Comparison of ENCODE assay signal across 8 mouse cellular contexts in genomic region chr16:38197299-38197698, GRCm38 (mm10).
DNase-seq lines count a peak whose midpoint lies in the region; ATAC-seq and TF ChIP-seq lines count a peak whose summit lies in the region.
"Had no signal": no experiment of that assay in that cellular context is flagged by ENCODE, and none has a peak within 500 bp of the region (broad histone marks: within the 10 kb centered on the region; RNA-seq: fewer than 3 reads in every experiment).

No protein-coding gene starts in this region.

- peaks cover 15% of the 10 kb centered on the region for H3K36me3 ChIP-seq in ES-E14 (ENCODE audit: control insufficient read depth, insufficient read depth, low read length, poor library complexity, severe bottlenecking)
- peaks cover 19% of the 10 kb centered on the region for H3K36me3 ChIP-seq in lung, embryonic 16.5 days (ENCODE audit: control insufficient read depth, insufficient read depth, low read length)

- H3K4me1 ChIP-seq in ES-E14 (ENCODE audit: control insufficient read depth in 2 of 2, insufficient read depth in 2 of 2, low read length in 2 of 2, poor library complexity in 1 of 2) = no peaks in the 10 kb centered on the region
- no peaks in the 10 kb centered on the region for H3K4me1 ChIP-seq in lung, embryonic 16.5 days (replicated peaks; ENCODE audit: control insufficient read depth, insufficient read depth, low read length)
- H3K4me1 ChIP-seq: heart, embryonic 13.5 days had no signal

- DNase-seq in B cell, adult 2 months = peak; percentile 72 to 75
- peak; percentile 50 for DNase-seq in ES-E14 (ENCODE audit: low read depth, low spot score)
- DNase-seq in cerebellum, adult 11-12 months = peak; percentile 38
- peak; percentile 18 to 89 for DNase-seq in frontal cortex, adult 2 months (ENCODE audit: extremely low spot score in 1 of 2, low spot score in 1 of 2)
- peak; percentile 48 to 81 for DNase-seq in kidney, postnatal 25 days
- peak; percentile 77 for DNase-seq in retina, postnatal 1 day

- no peak overlapping the region for H3K27ac ChIP-seq in ES-E14 (ENCODE audit: insufficient read depth, low read depth, low read length, poor library complexity, severe bottlenecking)
- no peak overlapping the region for H3K27ac ChIP-seq in lung, embryonic 16.5 days (ENCODE audit: low read length)
- H3K27ac ChIP-seq: heart, embryonic 13.5 days had no signal

- no peaks in the 10 kb centered on the region for H3K9me3 ChIP-seq in ES-E14 (ENCODE audit: control insufficient read depth, insufficient read depth, low read depth, low read length)
- H3K9me3 ChIP-seq in lung, embryonic 16.5 days (ENCODE audit: control insufficient read depth, low read length) = no peaks in the 10 kb centered on the region
- H3K9me3 ChIP-seq: heart, embryonic 13.5 days had no signal

- in situ Hi-C loops in ES-E14 (cut with MboI; ENCODE audit: low sequenced_read_pairs in 2 of 2, unreplicated experiment in 2 of 2) = no loop called here

- no peak overlapping the region for H3K4me3 ChIP-seq in ES-E14 (ENCODE audit: insufficient read depth in 1 of 2, low read depth in 1 of 2, low read length in 2 of 2, poor library complexity in 1 of 2, severe bottlenecking in 1 of 2)
- no peak overlapping the region for H3K4me3 ChIP-seq in lung, embryonic 16.5 days (ENCODE audit: low read length)
- H3K4me3 ChIP-seq: heart, embryonic 13.5 days had no signal

- no peak overlapping the region for H3K4me2 ChIP-seq in lung, embryonic 16.5 days (ENCODE audit: low read depth, low read length)
- H3K4me2 ChIP-seq: heart, embryonic 13.5 days had no signal

- WGBS in lung, embryonic 16.5 days = 60% methylated on average over 4 of the region's 4 CpGs

- ATAC-seq in lung, embryonic 16.5 days (ENCODE audit: low read depth) = peak; percentile 41; the same call in 1 of the 2 replicates

- no peaks in the 10 kb centered on the region for H3K27me3 ChIP-seq in lung, embryonic 16.5 days (ENCODE audit: control insufficient read depth, insufficient read depth, low read depth, low read length)
- H3K27me3 ChIP-seq: heart, embryonic 13.5 days had no signal

- H3K9ac ChIP-seq in ES-E14 (ENCODE audit: insufficient read depth, low read depth, low read length, poor library complexity, severe bottlenecking) = no peak overlapping the region
- H3K9ac ChIP-seq in lung, embryonic 16.5 days (ENCODE audit: low read length) = no peak overlapping the region
- H3K9ac ChIP-seq: heart, embryonic 13.5 days had no signal

TF ChIP-seq in ES-E14, 5 proteins besides CTCF, POLR2A, EP300 and RAD21:
- TF ChIP-seq CHD2 (IDR thresholded peaks at IDR 0.05; ENCODE audit: low read depth, low read length) = no peak
- TF ChIP-seq ZC3H11A (IDR thresholded peaks at IDR 0.05; ENCODE audit: borderline replicate concordance, low read depth, low read length) = peak; percentile 70
- TF ChIP-seq MAFK (IDR thresholded peaks at IDR 0.05; ENCODE audit: insufficient read depth, low read depth, low read length) = no peak
- TF ChIP-seq HCFC1 (IDR thresholded peaks at IDR 0.05; ENCODE audit: borderline replicate concordance, insufficient read depth, low read length) = no peak
- TF ChIP-seq ZNF384 (IDR thresholded peaks at IDR 0.05; ENCODE audit: low read depth, low read length) = no peak
TF ChIP-seq in ES-E14: peak in this region for 1.
